Mouse (Mus musculus): ENCODE data around the gene Il23a. TPM values are rescaled to one million over a fixed set of nuclear protein-coding genes. Genes with fewer than 3 reads are reported as not detected.
"Not testable (repeated sequence)": the region's sequence is repeated elsewhere in the genome, so short reads cannot be mapped to it uniquely, and the experiment has no call there.

Gene Il23a
- polyA plus RNA-seq, 2 experiments, result 0.28 to 0.31 TPM

- H3K4me3 ChIP-seq (replicated peaks; ENCODE audit: low read length), result no peak overlapping the region
- 87% methylated on average over 20 of the region's 20 CpGs for WGBS
Observed at GRCm38 (mm10) chr10:128282886-128283450, 15.6 kb downstream of the Il23a start.

DNA sequence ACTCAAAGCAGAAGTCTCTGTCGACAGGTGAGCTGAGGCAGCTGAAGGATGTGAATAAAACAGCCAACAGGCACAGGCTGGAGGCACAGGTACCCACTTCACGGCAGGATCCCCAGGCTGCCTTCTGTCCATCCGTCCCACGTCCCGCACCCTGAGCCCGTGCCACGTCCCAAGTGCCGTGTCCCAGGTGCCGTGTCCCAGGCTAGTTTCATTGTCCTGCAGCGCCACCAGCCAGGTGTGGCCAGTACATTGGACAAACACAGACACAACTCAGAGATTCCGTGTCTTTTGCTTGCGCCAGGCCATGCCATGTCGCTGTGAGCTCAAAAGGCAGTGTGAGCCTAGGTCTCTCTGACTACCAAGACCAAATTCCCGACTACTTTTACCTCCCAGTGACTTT, 16.9 kb downstream of the Il23a start:
- Histone ChIP-seq H3K27me3 (ENCODE audit: control insufficient read depth, insufficient read depth, low read length) (no peaks in the 10 kb centered on the region), H3K4me2 (replicated peaks; ENCODE audit: low read depth, low read length, severe bottlenecking) (no peak overlapping the region), H3K27ac (replicated peaks; ENCODE audit: low read depth, low read length) (no peak overlapping the region), H3K9me3 (ENCODE audit: control insufficient read depth, low read length) (no peaks in the 10 kb centered on the region), H3K36me3 (ENCODE audit: control insufficient read depth, insufficient read depth, low read length) (peaks cover 73% of the 10 kb centered on the region), H3K4me3 (replicated peaks; ENCODE audit: low read length) (no peak overlapping the region), H3K9ac (ENCODE audit: low read depth, low read length, severe bottlenecking) (no peak overlapping the region), H3K4me1 (ENCODE audit: control insufficient read depth, insufficient read depth, low read length) (no peaks in the 10 kb centered on the region)
- ATAC-seq (ENCODE audit: low FRiP score, low read depth) (no peak), DNase-seq (ENCODE audit: low spot score) (no peak)
- no peak for TF ChIP-seq POLR2A (IDR thresholded peaks at IDR 0.05; ENCODE audit: borderline replicate concordance, extremely low read depth, insufficient read depth, insufficient read length)
- 90% methylated on average over 14 of the region's 14 CpGs for WGBS

More at GRCm38 (mm10) chr10:128282886-128283450, 15.6 kb downstream of the Il23a start:
- H3K9ac ChIP-seq (ENCODE audit: low read depth, low read length, severe bottlenecking), result no peak overlapping the region
- H3K9me3 ChIP-seq (ENCODE audit: control insufficient read depth, low read length), result no peaks in the 10 kb centered on the region
- no peaks in the 10 kb centered on the region for H3K27me3 ChIP-seq (ENCODE audit: control insufficient read depth, insufficient read depth, low read length)
- no peak overlapping the region for H3K4me2 ChIP-seq (replicated peaks; ENCODE audit: low read depth, low read length, severe bottlenecking)
- H3K27ac ChIP-seq (replicated peaks; ENCODE audit: low read depth, low read length), result no peak overlapping the region
- H3K36me3 ChIP-seq (ENCODE audit: control insufficient read depth, insufficient read depth, low read length), result peaks cover 67% of the 10 kb centered on the region
- no peak for DNase-seq (ENCODE audit: low spot score)
- no peaks in the 10 kb centered on the region for H3K4me1 ChIP-seq (ENCODE audit: control insufficient read depth, insufficient read depth, low read length)
- no peak for TF ChIP-seq POLR2A (IDR thresholded peaks at IDR 0.05; ENCODE audit: borderline replicate concordance, extremely low read depth, insufficient read depth, insufficient read length)
- ATAC-seq (ENCODE audit: low FRiP score, low read depth), result no peak

GRCm38 (mm10) chr10:128280943-128281342, 17.6 kb downstream of the Il23a start:
- H3K4me2 ChIP-seq (replicated peaks; ENCODE audit: low read depth, low read length, severe bottlenecking), result no peak overlapping the region
- TF ChIP-seq POLR2A (IDR thresholded peaks at IDR 0.05; ENCODE audit: borderline replicate concordance, extremely low read depth, insufficient read depth, insufficient read length), result no peak
- H3K9me3 ChIP-seq (ENCODE audit: control insufficient read depth, low read length), result no peaks in the 10 kb centered on the region
- H3K4me3 ChIP-seq (replicated peaks; ENCODE audit: low read length), result no peak overlapping the region
- H3K27me3 ChIP-seq (ENCODE audit: control insufficient read depth, insufficient read depth, low read length), result no peaks in the 10 kb centered on the region
- no peak overlapping the region for H3K27ac ChIP-seq (replicated peaks; ENCODE audit: low read depth, low read length)
- ATAC-seq (ENCODE audit: low FRiP score, low read depth), result no peak
- H3K9ac ChIP-seq (ENCODE audit: low read depth, low read length, severe bottlenecking), result no peak overlapping the region
- WGBS, result 79% methylated on average over 6 of the region's 6 CpGs
- H3K36me3 ChIP-seq (ENCODE audit: control insufficient read depth, insufficient read depth, low read length), result peaks cover 70% of the 10 kb centered on the region
- no peaks in the 10 kb centered on the region for H3K4me1 ChIP-seq (ENCODE audit: control insufficient read depth, insufficient read depth, low read length)
- no peak for DNase-seq (ENCODE audit: low spot score)

- H3K4me3 ChIP-seq (replicated peaks; ENCODE audit: low read length), result no peak overlapping the region
- H3K27ac ChIP-seq (replicated peaks; ENCODE audit: low read depth, low read length), result no peak overlapping the region
- 68% methylated on average over 6 of the region's 6 CpGs for WGBS
- no peak for ATAC-seq (ENCODE audit: low FRiP score, low read depth)
- no peak overlapping the region for H3K4me2 ChIP-seq (replicated peaks; ENCODE audit: low read depth, low read length, severe bottlenecking)
- no peaks in the 10 kb centered on the region for H3K9me3 ChIP-seq (ENCODE audit: control insufficient read depth, low read length)
- H3K27me3 ChIP-seq (ENCODE audit: control insufficient read depth, insufficient read depth, low read length), result no peaks in the 10 kb centered on the region
- H3K36me3 ChIP-seq (ENCODE audit: control insufficient read depth, insufficient read depth, low read length), result peaks cover 51% of the 10 kb centered on the region
- no peak for DNase-seq (ENCODE audit: low spot score)
- no peak for TF ChIP-seq POLR2A (IDR thresholded peaks at IDR 0.05; ENCODE audit: borderline replicate concordance, extremely low read depth, insufficient read depth, insufficient read length)
- H3K4me1 ChIP-seq (ENCODE audit: control insufficient read depth, insufficient read depth, low read length), result no peaks in the 10 kb centered on the region
- no peak overlapping the region for H3K9ac ChIP-seq (ENCODE audit: low read depth, low read length, severe bottlenecking)
Observed at GRCm38 (mm10) chr10:128278158-128278557, 20.4 kb downstream of the Il23a start.

- peaks cover 29% of the 10 kb centered on the region for H3K36me3 ChIP-seq (ENCODE audit: control insufficient read depth, insufficient read depth, low read length)
- not testable (repeated sequence) for H3K4me2 ChIP-seq (replicated peaks; ENCODE audit: low read depth, low read length, severe bottlenecking); H3K9me3 ChIP-seq (ENCODE audit: control insufficient read depth, low read length); ATAC-seq (ENCODE audit: low FRiP score, low read depth); H3K9ac ChIP-seq (ENCODE audit: low read depth, low read length, severe bottlenecking); H3K4me3 ChIP-seq (replicated peaks; ENCODE audit: low read length); DNase-seq (ENCODE audit: low spot score); H3K27ac ChIP-seq (replicated peaks; ENCODE audit: low read depth, low read length); H3K4me1 ChIP-seq (ENCODE audit: control insufficient read depth, insufficient read depth, low read length); H3K27me3 ChIP-seq (ENCODE audit: control insufficient read depth, insufficient read depth, low read length)
- 100% methylated on average over 1 of the region's 1 CpGs for WGBS
Observed at GRCm38 (mm10) chr10:128275374-128275773, 23.2 kb downstream of the Il23a start.

DNA sequence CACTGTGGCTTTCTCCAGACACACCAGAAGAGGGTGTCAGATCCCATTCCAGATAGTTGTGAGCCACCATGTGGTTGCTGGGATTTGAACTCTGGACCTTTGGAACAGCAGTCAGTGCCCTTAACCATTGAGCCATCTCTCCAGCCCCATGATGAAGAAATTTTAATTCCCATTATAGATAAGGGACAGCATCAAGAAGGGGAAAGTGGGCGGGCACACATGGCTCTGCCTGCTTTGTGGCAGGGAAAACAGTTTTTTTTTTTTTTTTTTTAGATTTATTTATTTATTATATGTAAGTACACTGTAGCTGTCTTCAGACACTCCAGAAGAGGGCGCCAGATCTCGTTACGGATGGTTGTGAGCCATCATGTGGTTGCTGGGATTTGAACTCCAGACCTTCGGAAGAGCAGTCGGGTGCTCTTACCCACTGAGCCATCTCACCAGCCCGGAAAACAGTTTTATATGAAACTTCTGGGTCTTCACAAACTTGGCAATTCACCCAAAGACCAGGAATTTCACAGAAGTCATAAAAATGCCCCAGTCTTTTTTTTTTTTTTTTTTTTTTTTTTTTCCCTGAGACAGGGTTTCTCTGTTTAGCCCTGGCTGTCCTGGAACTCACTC, 25.6 kb downstream of the Il23a start:
- H3K4me2 ChIP-seq (replicated peaks; ENCODE audit: low read depth, low read length, severe bottlenecking); ATAC-seq (ENCODE audit: low FRiP score, low read depth); H3K4me1 ChIP-seq (ENCODE audit: control insufficient read depth, insufficient read depth, low read length); H3K27ac ChIP-seq (replicated peaks; ENCODE audit: low read depth, low read length); H3K27me3 ChIP-seq (ENCODE audit: control insufficient read depth, insufficient read depth, low read length); H3K9me3 ChIP-seq (ENCODE audit: control insufficient read depth, low read length); H3K9ac ChIP-seq (ENCODE audit: low read depth, low read length, severe bottlenecking); DNase-seq (ENCODE audit: low spot score); H3K4me3 ChIP-seq (replicated peaks; ENCODE audit: low read length): not testable (repeated sequence)
- 98% methylated on average over 4 of the region's 7 CpGs for WGBS
- peaks cover 15% of the 10 kb centered on the region; the same call in 1 of the 2 replicates for H3K36me3 ChIP-seq (ENCODE audit: control insufficient read depth, insufficient read depth, low read length)

Data from limb, embryonic 14.5 days (tissue).